Mouse (Mus musculus) testis, postnatal 14 days (tissue): Measurements from ENCODE around the gene Oprm1.
"Not testable (repeated sequence)": the region's sequence is repeated elsewhere in the genome, so short reads cannot be mapped to it uniquely, and the experiment has no call there.

ENCODE experiments used
- DNase-seq: peaks from one replicate; pipeline ENCODE4 v3.0.0; 2021; ENCODE audit warnings: low spot score

The Oprm1 gene

GRCm38 (mm10) chr10:6979216-6979615, 220.9 kb downstream of the Oprm1 start:
- DNase-seq = no peak

DNA sequence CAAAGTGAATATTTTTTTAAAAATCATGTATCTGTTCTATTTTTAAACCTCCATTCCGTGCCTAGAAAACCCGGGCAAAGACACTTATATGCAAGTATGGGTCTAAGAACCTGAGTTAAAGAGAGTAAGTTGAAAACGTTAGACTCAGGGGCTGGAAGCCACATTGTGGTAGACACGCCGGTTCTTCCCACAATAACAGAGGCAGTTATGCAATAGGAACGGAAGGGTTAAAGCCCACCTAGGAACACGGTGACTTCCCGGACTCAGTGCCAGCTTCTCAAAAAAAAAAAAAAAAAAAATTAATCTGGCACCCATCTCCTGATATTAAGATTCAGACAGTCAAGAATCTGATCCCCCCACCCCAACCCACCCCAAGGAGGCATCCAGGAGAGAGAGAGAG, 221.5 kb downstream of the Oprm1 start:
- DNase-seq = no peak

DNA sequence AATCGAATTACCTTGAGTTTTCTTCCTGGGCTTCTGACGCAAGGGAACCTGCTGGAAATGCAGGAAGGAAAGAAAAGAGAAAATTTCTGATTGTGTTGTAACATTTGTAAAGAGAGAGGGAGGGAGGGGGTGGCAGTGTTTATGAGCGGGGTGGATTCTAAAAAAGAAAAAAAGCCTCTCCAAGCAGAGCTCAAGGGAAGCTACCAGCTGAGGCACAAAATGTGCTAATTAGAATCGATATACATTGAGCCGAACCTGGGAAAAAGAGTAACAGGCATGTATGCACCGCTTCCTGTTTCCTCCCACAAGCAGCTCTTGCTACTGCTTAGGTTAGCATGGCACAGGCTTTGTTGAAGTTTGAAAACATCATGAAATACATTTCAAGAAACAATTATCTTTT, 221.9 kb downstream of the Oprm1 start:
- DNase-seq = no peak

- no peak for DNase-seq
Observed at GRCm38 (mm10) chr10:6982751-6983151, 224.4 kb downstream of the Oprm1 start.

- DNase-seq = no peak
Observed at GRCm38 (mm10) chr10:6983431-6983830, 225.1 kb downstream of the Oprm1 start.

- no peak for DNase-seq
Observed at GRCm38 (mm10) chr10:6986246-6986645, 227.9 kb downstream of the Oprm1 start.

GRCm38 (mm10) chr10:6987399-6988098, 229.2 kb downstream of the Oprm1 start:
- DNase-seq = no peak

GRCm38 (mm10) chr10:6988555-6988954, 230.2 kb downstream of the Oprm1 start:
- DNase-seq = no peak

DNA sequence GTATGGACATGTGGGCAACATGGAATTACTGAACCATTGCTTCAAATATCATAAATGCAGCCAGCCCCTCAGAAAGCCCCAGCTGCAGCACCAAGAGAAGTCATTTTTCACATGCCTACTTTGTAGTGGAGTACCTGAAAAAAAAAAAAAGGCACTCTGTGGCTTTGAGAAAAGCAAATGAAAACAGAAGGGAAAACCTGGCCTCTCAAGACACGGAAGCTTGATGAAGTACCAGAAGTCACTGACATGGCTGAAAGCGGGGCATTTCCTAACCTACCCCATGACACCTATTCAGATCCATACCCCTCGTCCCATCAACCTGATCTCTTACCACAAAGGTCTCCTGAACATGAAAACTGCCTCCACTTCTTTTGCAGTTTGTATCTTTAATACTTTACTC, 238.6 kb downstream of the Oprm1 start:
- DNase-seq = no peak

- no peak for DNase-seq
Observed at GRCm38 (mm10) chr10:6998576-6999250, 240.4 kb downstream of the Oprm1 start.

DNA sequence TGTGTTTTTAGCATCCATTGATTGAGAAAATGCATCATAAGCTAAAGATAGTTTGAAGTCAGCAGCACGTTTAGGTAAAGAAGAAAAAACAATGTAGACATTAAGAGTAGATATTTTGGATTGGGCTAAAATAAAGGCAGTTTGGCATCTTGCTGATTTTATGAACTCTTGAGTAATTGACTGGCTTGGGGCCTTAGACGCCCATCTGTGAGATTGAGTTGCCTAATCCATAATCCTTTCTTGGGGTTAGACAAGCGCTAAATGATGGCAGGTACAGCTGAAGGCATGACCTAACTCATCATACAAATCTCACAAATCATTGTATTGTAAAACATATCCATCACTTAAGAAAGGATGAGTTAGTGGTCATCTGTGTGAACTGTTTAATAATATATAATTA, 241.0 kb downstream of the Oprm1 start:
- no peak for DNase-seq

- not testable (repeated sequence) for DNase-seq
Observed at GRCm38 (mm10) chr10:7003898-7004297, 245.6 kb downstream of the Oprm1 start.

DNA sequence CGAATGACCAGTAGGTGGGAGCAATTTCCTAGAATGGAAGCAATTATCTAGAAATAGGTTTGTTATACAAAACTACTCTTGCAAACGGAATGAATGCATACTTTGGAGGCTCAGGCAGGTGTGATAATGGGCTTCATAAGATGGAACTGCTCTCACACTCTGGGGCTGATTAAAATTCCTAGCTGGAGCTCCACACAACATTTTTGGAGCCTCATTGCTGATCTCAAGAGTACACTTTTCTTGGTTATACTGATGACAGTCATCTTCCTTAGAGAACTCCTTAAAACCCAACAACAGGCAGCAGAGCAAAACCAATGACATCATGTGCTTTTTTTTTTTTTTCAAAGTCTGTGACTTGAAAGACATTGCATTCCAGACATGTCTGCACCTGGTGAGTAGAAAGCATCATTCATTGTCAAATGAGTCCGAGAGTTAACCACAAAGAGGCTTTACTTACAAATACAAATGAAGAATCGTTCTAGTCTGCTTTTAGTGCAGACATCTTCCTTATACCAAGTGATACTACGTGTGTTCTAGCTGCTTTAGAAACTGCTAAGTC, 246.8 kb downstream of the Oprm1 start:
- no peak for DNase-seq

DNA sequence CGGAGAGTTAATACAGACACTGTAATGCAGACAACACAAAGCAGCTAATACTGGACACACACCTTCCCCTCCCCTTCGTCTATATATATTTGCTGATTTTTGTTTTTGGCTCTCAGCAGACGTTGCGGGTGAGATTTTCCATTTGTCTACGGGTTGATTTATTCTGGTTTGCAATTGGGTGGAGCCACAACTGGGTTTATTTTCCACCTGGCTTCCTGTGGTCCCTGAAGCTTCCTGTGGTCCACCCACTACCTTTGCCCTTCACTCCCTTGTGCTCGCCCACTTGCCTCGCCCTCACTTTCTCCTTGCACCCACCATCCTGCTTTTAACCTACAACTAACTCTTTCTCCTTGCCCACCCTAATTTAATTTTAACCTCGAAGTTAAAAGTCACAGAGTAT, 252.2 kb downstream of the Oprm1 start:
- no peak for DNase-seq

- DNase-seq = no peak
Observed at GRCm38 (mm10) chr10:7015199-7015598, 256.9 kb downstream of the Oprm1 start.

DNA sequence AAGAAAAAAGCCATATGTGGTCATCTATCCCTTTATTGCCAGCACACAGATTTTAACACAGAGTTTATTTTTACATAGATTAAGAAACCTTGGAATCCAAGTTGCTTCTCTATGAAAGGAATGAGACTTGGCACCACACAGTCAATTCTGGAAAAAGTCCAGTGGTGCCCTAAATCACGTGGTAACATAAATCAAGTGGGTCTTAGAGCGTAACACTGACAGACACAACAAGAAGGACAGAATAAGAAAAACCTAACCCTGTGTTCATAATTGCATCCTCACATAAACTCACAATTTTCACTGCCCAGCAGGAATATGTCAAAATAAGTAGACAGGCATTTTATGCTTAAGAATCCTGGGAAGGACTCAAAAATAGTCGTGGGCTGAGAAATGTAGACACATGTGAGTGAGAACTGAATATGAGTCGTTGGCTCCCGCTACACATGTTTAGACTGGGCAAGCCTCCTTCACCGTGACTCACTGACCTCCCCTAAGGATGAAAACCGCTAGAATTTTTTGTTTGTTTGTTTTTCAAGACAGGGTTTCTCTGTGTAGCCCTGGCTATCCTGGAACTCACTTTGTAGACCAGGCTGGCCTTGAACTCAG, 261.6 kb downstream of the Oprm1 start:
- no peak for DNase-seq

DNA sequence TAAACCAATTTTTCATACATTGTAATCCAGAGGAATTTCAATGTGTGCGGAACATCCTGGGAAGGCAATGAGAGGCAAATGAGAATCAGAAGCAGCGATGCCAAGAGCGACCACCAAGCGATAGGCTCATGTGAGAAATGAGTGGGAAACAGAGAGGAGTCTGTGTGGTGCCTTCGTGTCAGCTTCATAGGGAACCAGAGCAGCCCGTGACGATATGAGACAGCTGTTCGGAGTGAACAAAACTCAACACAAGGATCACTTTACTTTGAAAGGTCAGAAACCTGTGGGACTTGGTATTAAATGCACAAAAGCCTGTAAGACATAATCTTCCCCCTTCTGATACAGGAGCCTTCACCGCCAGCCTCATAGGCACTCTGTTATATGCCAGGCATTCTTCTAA, 262.2 kb downstream of the Oprm1 start:
- DNase-seq = no peak

DNA sequence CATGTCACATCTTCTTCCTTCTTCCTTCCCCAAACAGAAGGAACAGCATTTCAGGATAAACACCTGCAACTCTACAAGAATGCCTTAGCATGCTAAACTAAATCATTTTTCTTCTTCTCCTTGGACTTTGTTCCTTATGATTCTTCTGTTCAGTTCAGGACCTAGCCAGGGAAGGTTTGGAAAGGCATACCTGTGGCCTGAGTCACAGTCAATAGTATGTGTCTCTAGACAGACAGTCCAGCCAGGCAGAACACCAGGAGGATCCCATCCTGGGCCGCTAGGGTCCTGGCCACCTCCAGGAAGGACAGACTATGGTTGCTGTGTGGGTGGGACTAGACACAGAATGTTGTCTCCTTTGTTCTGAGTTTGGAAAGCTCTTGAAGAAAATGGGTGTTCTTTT, 266.7 kb downstream of the Oprm1 start:
- no peak for DNase-seq

DNA sequence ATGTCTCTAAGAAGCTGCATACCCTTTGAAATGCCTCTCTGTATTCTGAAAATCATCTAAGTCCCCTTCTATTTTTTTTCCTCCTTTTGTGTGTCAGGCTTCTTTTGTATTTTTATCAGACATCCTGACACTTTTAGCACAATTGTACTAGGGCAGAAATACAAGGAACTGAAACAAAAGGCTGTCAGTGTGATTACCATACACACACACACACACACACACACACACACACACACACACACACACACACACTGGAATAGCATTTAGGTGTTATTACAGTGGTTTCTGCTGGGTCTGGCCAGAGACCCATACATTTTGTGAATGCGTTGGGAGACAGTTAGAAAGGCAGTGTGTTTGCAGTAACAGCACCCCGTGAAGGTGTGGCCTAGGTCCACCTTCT, 275.2 kb downstream of the Oprm1 start:
- DNase-seq = no peak

GRCm38 (mm10) chr10:7035547-7035946, 277.2 kb downstream of the Oprm1 start:
- peak; percentile 26 for DNase-seq

GRCm38 (mm10) chr10:7037194-7037593, 278.9 kb downstream of the Oprm1 start:
- DNase-seq = no peak

GRCm38 (mm10) chr10:7041032-7041431, 282.7 kb downstream of the Oprm1 start:
- DNase-seq = no peak

- DNase-seq = no peak
Observed at GRCm38 (mm10) chr10:7043896-7044295, 285.6 kb downstream of the Oprm1 start.
